Mouse (Mus musculus): ENCODE measurements around the gene Gm20683.

Gene Gm20683

DNA sequence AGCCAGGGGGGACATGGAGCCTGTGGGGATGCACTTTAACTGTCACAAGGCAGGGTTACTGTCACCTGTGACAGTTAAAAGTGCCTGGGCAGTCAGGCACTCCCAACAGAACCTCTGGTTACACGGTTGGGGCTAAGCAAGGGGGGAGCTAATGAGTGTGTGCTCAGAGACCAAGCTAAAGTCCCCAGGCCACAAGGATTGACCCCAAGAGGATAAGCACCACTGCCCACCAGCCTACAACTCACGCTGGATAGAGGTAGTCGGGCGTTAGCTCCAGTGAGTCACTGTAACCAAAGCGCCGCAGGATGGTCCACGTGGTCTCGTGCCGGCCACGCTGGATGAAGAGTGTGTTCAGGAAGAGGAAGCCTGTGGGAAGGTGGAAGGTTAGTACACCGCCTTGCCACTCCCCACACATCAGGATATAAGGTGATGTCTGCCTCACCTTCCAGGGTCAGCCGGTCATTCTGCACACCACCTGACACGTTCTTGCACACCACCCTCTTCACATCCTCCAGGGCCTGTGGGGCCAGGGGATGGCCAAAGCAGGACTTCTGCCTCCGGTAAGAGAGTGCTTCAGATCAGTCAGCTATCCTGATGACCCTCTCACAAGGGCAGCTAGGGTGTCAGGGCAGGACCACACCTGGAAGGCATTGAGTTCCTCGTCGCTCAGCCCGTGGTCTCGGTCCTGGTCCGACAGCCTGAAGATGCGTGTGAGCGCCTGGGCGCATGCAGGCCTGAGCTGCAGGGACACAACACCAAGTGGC, at the start of gene Gm20683:
TSS of gene Gm20683 (minus strand) at position 647 of the 764 bp plus-strand sequence.
- no peak for DNase-seq (ENCODE audit: low spot score)

DNA sequence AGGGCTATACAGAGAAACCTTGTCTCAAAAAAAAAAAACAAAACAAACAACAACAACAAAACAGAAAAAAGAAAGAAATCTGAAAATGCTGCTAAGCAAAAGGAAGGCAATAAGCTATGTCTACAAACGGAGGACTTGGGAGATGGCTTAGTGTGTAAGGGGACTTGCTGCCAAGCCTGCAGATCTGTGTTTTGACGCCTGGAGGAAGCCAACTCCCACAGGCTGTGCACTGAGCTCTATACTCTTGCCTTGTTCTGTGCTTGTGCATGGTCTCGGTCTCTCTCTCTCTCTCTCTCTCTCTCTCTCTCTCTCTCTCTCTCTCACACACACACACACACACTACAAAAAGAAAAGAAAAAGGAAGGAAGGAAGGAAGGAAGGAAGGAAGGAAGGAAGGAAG, 47.3 kb upstream of the Gm20683 start:
- DNase-seq (ENCODE audit: low spot score): no peak

DNA sequence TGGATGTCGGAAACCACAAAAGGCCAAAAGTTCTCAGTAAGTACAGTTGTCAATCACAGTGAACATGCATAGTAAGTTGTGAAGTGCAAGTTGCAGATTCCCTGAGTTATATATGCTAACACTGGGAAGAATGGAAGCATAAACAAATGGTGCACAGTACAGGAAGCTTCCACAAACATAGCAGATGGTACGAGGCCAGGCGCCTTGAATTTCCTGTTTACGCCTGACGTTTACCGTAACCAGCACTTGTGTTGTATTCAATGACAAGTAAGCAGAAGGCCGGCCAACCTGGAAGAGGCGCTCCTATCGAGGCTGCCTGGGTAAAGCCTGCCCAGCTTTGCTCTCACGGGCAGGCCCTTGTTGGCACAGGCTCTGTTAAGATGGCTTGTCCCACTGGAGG, 45.9 kb upstream of the Gm20683 start:
- DNase-seq (ENCODE audit: low spot score): no peak

DNA sequence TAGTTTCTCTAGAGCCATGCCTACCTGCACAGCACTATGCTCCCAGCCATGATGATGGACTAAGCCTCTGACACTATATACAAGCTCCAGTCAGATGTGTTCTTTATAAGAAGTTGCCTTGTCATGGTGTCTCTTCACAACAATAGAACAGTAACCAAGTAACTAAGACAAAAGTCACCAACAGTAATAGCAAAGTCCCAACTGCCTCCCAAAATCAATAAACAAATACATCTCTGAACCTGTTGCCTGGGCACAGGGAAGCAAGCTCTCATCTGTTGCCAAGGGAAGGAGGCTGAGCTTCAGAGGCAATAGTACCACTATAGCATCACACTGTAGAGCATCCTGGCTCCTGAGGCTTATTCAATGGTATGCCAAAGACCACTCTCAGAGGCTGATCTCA, 45.2 kb upstream of the Gm20683 start:
- DNase-seq (ENCODE audit: low spot score): no peak

DNA sequence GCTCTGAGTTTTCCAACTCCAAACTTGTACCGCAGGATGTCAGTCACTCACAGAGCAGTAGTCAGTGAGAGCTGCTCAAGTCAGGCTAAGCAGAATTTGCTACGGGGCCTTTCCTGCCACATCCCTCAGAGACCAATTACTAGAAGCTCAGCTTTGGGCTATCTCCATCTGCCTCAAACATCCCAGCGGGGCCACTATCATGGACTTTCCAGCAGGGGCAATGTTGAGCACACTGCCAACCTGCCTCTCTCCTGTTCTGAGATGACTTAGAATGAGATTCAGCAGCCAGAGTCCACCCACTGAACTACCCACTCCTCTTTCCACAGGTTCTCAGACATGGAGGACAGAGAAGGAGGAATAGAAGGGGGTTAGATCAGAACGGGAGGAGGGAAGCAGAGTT, 44.1 kb upstream of the Gm20683 start:
- no peak for DNase-seq (ENCODE audit: low spot score)

DNA sequence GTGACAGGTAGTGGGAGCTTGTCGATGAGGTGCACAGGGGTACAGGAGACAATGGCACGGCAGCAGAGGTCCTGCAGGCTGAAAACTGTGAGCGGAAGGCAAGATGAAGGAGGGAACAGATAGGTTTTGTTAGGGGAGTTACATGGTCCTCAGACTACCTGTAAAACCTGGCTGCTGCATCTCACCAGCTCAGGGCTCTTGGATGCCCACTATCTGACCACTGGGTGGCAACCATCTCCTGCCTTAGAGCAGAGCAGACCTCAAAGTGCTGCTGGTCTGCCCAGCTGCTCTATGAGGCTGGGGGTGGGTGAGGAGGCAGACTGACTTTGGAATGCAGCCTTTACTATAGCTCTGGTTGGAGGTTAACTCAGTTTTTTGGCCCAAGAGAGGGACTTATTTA, 42.3 kb upstream of the Gm20683 start:
- DNase-seq (ENCODE audit: low spot score): no peak

DNA sequence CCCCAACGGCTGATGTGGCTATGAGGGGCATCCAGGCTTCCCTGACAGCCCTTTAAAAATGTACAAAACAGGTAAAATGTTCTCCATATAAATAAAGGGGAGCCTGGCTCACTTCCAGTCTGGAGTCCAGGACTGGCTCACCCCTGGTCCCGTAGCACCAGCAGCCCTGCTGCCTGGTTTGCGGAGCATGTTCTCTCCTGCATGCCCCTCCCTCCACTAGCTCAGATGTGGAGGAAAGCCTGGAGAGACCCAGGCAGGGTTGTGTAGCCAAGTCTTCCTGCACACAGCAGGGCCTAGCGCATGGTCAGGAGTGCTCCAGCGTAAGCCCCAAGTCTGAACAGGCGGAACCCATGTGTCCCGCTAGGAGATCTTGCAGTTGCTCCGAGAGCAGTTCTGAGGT, 41.7 kb upstream of the Gm20683 start:
- no peak for DNase-seq (ENCODE audit: low spot score)

DNA sequence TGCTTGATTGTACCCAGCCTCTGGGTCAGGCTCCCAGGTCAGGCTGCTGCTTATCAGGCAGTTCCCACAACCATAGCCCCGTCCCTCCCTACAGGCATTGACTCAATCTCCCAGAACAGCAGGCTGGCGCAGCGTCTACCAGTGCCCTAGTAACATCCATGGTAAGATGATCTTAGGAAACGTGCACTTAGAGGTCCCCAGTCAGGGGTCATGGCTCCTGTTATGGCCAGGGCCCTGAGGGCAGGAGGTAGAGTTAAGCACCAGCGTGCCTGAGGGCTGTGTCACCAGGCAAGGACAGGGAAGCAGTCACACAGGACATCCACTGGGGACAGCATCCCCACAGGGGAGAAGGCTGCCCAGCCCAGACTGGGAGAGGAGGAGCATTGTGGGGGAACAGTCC, 40.7 kb upstream of the Gm20683 start:
- no peak for DNase-seq (ENCODE audit: low spot score)

DNA sequence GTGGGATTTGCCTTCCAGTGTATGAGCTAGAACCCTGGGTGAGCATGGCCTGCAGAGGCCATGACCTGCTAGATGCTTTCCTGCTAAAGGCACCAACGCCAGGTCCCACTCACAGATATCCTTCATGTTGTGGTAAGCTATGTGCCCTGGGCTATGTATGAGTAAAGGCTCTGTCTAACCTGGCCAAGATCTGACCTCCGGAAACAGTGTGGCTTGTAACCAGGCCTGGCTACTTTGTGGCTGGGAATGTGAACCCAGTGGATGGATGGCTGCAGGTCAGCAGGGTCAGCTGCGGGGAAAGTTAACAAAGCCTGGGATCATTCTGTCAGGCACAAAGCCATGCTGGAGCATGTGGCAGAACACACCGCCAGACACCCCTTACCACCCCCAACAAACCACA, 40.1 kb upstream of the Gm20683 start:
- DNase-seq (ENCODE audit: low spot score): no peak

DNA sequence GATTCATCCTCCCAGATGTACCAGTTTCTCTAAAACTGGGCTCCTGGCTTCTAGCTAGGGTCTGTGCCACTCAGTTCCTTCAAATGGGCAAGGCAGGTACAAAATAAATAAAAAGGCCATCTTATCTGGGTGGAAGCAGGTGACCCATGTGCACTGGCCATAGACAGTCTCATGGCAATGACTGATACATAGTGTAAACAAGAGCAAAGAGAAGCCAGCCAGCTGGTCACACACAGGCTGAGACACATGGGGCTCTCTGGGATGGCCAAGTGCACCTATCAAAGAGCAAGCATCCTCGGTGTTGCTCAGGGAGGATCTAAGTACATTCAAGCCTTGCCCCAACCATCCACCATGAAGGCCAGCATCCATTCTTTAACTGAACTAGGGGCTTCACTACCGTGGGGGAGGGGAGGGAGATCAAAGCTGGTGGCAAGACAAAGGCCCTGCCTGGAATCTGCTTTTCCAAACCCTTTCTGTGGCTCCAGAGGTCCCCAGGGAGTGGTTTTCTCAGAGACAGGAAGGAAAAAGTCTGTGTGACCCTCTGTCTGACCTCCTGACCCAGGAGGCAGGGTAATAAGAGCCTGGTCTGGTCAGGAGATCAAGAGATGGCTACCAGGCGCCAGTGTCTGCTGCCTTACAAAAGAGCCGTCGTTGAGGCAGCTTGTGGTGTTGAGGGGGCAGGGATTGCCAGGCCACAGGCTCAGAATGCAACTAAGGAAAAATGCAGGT, 39.5 kb upstream of the Gm20683 start:
- no peak for DNase-seq (ENCODE audit: low spot score)

DNA sequence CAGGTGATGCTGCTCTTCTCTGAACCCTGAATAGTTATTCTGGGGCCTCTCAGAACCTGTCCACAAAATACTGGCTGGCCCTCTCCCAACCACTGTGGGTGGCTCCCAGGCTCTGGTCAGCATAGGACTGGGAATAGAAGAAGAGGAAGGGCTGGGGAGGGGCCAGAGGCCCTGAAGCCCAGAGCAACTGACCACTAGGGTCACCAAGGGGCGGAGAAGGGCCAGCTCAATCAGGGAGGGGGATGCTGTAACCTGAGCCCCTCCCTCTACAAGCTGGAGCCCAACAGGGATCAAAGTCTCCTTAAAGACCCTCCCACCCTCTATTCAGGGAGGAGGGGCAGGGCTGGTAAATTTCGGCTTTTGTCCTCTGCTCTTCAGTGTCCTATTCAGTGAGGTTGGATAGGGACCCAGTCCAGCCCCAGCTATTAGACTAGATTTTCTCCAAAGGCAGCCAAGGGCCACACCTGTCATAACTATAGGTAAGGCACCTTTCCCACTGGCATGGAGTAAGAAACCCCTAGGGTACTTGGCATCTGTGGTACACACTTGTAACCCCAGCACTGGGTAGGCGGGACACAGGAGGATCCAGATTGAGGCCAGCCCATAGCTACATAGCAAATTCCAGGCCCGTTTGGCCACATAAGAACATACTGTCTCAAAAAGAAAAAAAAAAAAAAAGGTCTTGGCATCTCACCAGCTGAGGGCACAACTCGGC, 38.8 kb upstream of the Gm20683 start, which contains the start of gene Wfikkn1:
TSS of gene Wfikkn1 (minus strand) at position 663 of the 715 bp plus-strand sequence.
- DNase-seq (ENCODE audit: low spot score): no peak

DNA sequence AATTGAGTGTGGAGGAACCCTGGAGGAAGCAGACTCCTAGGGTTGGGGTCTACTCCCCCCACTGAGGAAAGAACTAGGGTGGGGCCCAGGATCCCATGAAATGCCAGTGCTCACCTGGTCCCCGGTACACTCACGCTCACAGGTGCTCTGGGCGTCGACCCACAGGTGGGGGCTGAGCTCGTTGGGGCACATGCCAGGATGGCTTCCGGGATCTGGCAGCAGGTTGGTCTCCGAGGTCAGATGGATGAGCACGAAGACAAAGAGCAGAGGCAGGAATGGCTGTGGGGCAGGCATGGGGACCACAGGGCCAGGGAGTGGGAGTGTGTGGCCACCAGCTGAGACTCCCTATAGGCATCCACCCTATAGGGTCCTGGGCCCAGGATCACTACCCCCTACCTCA, 38.2 kb upstream of the Gm20683 start:
- no peak for DNase-seq (ENCODE audit: low spot score)

DNA sequence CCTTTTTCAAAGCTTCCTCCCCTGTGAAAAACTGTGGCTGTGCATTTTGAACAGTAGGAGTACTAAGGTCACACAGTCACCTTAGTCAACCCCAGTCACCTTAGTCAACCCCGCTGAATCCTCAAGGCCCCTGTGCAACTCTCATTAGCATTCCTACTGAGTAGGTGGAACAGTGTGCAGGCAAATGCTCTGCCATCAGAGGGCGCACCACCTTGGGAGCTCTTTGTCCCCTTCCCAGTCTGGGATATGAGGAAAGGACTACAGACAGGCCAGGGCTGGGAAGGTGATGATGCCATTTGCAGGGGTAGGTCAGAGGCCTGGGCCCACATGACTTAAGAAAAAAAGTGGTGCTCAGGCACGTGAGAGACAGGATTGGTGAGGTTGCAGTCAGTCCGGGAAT, 37.7 kb upstream of the Gm20683 start:
- no peak for DNase-seq (ENCODE audit: low spot score)

DNA sequence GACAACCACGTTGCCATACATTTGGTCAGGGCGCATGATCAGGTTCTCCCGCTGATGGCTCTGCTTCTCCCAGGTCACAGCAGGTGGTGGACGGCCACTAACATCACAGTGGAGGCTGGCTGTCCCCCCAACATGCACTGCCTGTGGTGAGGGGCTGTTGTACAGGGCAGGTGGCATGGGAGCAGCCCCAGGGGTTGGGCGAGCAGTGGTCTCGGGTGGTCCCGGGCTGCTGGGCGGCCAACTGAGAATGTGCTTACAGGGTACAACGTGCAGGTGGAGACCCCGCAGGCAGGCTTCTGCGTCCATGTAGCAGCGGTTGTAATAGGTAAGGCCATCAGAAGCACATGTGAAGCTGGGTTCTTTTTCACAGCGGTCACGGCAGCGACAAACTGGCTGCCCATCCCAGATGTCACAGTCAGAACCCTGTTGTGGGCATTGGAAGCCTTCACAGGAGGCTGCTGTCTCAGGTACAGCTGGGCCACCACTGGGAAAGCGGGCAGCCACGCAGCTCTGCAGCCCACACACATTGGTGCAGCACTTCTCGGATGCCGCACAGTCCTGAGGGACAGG, 37.1 kb upstream of the Gm20683 start:
- DNase-seq (ENCODE audit: low spot score): no peak

DNA sequence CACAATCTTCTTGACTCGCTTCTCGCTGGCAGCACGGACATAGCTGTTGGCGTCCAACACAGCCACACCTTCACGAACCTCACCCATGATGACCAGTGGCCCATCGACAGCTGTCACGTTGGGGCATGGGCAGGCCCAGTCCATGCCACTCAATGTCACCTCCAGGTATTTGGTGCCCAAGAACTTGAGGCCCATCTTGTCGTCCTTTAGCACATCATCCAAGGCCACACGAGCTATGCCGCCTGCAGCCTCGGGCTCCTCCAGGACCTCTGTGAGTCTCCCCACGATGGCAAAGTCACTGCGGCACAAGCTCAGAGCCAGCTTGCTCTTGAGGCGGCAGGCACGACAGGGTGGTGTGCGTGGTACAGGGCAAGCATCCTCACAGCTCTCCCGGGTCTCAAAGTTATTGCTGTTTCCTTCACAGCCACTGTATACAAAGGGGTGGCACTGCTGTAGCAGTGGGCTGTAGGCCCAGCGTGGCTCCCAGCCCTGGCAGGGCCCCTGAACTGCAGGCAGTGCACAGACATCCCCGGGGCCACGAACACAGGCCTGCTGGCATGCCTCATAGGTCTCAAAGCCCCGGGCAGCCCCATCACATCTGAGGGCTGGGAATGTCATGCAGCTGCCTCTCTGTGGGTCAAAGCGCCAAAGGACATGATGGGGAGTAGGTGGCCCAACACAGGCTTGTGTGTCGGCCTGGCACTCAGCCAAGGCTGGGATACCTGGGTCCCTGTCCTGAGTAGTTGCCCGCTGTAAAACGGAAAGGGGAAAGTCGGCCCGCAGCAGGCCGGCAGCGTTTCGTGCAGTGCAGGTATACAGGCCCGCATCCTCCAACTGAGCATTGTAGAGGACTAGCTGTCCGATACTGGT, 36.4 kb upstream of the Gm20683 start:
- DNase-seq (ENCODE audit: low spot score): no peak

DNA sequence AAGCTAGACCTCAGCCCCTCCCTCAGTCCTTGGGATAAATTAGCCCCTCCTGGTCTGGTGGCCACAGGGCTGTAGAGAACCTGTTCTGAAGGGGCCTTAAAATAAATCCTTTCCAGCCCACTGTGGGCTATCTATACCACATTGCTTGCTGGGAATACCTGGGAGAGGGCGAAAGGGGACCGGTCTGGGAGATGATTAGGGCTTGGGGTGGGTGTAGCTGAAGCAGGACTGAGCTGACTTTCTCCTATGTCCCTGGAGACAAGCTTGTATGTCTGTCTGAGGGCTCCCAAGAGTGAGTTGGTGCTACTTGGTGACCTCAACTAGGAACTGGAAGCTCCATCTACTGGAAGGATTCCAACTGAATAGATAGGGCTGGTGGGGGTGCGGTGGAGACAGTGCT, 35.5 kb upstream of the Gm20683 start:
- DNase-seq (ENCODE audit: low spot score): no peak

DNA sequence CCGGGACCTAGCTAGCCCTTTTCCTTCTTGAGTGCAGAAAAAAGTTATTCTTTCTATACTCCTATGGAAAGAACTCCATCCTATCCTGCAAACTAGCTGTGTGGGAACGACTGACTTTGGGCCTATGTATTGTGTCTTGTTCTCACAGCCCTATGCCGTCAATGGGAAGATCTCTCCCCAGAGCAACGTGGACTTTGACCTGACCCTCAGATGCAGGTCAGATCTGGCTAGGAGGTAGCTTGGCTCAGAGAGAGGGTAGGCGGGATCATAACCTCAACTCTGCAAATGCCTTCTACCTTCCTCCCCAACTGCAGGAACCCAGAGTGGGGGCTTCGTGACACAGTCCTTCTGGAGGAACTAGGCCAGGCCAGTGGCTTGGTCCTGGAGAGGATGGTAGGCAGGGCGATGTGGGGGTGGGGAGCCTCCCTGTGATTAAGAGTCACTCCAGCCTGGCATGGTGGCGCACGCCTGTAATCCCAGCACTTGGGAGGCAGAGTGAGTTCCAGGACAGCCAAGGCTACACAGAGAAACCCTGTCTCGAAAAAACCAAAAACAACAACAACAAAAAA, 34.9 kb upstream of the Gm20683 start:
- no peak for DNase-seq (ENCODE audit: low spot score)

DNA sequence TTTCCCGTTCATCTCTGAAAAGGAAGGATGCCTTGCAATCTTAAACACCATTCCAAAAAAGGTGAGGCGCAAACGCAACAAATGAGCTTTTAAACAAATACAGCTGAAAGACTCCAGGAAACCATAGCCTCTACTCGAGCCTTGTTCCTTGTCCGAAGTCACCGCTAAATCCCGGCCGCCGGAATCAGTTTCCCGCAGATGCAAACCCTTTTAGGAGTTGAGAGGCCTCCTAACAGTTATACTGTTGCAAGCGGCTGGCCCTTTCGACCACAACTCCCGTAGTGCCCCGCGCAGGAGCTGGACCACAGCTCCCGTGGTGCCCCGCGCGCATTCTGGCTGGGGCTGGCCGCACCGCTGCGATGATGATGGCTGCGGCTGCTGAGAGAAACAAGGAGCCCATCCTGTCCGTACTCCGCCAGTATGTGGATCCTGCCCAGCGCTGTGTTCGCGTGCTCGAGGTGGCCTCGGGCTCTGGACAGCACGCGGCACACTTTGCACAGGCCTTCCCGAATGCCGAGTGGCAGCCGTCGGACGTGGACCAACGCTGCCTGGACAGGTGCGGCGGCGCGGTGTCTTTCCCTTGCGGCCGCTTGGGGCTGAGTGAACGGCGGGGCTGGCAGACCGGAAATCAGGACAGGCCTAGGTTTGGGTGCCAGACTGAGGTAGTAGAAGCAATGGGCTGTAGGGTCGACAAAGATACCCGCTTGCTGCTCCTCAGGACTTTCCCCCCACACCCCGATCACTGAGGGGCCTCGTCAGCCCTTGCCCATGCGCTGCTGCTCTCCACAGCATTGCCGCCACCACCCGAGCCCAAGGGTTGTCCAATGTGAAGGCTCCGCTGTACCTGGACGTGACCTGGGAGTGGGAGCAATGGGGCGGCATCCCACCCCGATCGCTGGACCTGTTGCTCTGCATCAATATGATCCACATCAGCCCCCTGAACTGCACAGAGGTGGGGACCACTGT, 33.9 kb upstream of the Gm20683 start:
- peak; percentile 86 for DNase-seq (ENCODE audit: low spot score)

DNA sequence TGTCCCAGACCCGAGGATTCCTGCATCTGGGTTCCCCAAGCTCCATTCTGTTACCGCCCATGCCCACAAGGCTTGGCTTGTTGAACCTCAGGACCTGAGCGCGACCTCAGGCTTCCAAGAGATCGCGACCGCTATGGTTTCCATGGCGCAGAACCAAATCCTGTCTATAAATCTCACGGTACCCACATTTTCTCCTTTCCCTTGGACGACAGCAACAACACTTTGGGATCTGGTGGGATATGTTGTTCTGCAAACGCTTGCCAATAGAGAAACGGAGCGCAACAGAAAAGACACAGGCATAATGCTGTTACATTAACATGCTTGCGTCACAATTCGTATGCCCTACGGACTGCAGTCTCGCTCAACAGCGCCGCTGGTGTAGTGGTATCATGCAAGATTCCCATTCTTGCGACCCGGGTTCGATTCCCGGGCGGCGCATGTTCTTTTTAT, 33.2 kb upstream of the Gm20683 start, which contains the start of gene Mettl26:
TSS of gene Mettl26 (plus strand) at position 354 of the 450 bp plus-strand sequence.
- peak; percentile 100 for DNase-seq (ENCODE audit: low spot score)
